Mouse (Mus musculus): Measurements from ENCODE around the gene Grm7.

GRCm38 (mm10) chr6:111039099-111039498, 393.7 kb downstream of the Grm7 start:
- TF ChIP-seq POLR2A (IDR thresholded peaks at IDR 0.05; ENCODE audit: extremely low read depth, insufficient read depth, low read length) (no peak), CTCF (IDR thresholded peaks at IDR 0.05; ENCODE audit: extremely low read depth, insufficient read depth, low read length) (no peak)

Data from cortical plate, adult 2 months (tissue).